In the genomic region with DNA sequence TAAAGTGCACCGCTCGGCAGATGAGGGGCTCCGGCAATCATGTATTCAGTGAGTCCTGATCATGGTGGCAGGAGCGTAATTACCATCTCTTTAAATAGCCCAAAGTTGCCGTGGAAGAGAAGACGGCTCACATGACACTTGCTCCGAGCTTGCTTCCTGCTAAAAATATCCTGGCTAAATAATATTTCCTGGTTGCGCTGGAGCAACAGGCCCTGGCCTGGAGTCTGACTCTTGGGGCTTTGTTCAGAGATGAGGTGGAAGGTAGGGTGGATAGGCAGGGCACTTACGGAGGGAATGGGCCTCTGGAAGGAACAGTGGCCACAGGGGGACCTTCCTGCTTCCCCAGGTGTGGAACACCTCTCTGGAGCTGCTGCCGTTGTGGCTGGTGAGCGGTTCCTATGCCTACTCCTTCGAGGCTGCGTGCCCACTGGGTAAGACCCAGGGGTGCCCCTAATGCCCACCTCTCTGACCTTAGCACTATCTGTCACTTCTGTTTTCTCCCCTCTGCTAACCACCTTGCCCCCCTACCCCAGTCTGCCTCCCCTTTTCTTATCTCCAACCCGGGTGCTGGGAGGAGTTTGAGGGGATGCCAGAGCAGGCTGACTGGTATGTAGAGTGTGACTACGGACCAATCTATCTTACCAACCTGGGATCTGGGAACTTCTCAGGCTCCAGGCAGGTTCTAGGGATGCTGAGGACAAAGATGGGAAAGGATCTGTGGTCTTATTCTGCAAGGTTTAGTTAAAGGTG, we compare ENCODE assay signal across 28 mouse cellular contexts. TPM values are rescaled to one million over a fixed set of nuclear protein-coding genes. Genes with fewer than 3 reads are reported as not detected.
DNase-seq lines count a peak whose midpoint lies in the region; ATAC-seq and TF ChIP-seq lines count a peak whose summit lies in the region.
"Had no signal": no experiment of that assay in that cellular context is flagged by ENCODE, and none has a peak within 500 bp of the region (broad histone marks: within the 10 kb centered on the region; RNA-seq: fewer than 3 reads in every experiment).

No protein-coding gene starts in this region.

- no peak for ATAC-seq in heart, embryonic 12.5 days (ENCODE audit: insufficient number of reproducible peaks, low FRiP score)
- ATAC-seq in hindbrain, embryonic 11.5 days (ENCODE audit: low FRiP score) = no peak
- ATAC-seq in cerebellum, adult (ENCODE audit: insufficient number of reproducible peaks, low FRiP score, low TSS enrichment) = no peak
- ATAC-seq: forebrain, embryonic 14.5 days; inflammation-experienced regulatory T-cells, adult 6 months; liver, embryonic 12.5 days had no signal

- peak; percentile 76 for DNase-seq in gastrocnemius, adult 2 months
- no peak for DNase-seq in gastrocnemius, postnatal 4 days (ENCODE audit: low spot score in 2 of 2)
- peak; percentile 50 for DNase-seq in gastrocnemius, postnatal 25 days
- peak; percentile 34 for DNase-seq in heart, postnatal 4 days
- no peak for DNase-seq in hindbrain, embryonic 11.5 days (ENCODE audit: low spot score)
- no peak for DNase-seq in spleen, postnatal 4 days (ENCODE audit: low spot score in 2 of 2)
- DNase-seq: adrenal gland, postnatal 25 days; cerebellum, adult 8-10 months; kidney, adult 2 months; layer of hippocampus, adult 9-11 months; lung, adult 2 months; midbrain, embryonic 14.5 days; right cerebral cortex, postnatal 25 days had no signal

- H3K27me3 ChIP-seq in heart, embryonic 12.5 days (replicated peaks) = no peaks in the 10 kb centered on the region; the same call in 1 of the 2 replicates
- H3K27me3 ChIP-seq in hindbrain, embryonic 11.5 days (ENCODE audit: control insufficient read depth, insufficient read depth, low read length) = no peaks in the 10 kb centered on the region; the same call in 1 of the 2 replicates
- H3K27me3 ChIP-seq: neural tube, embryonic 15.5 days had no signal

- peak overlapping the region; percentile 49; the same call in 1 of the 2 replicates for H3K9ac ChIP-seq in heart, embryonic 12.5 days
- H3K9ac ChIP-seq in hindbrain, embryonic 11.5 days (ENCODE audit: low read depth, low read length) = no peak overlapping the region
- H3K9ac ChIP-seq: embryonic facial prominence, embryonic 12.5 days; liver, embryonic 12.5 days; neural tube, embryonic 15.5 days had no signal

- peak overlapping the region; percentile 99 for H3K27ac ChIP-seq in gastrocnemius, adult 2 months
- peak overlapping the region; percentile 91 for H3K27ac ChIP-seq in heart, embryonic 12.5 days (ENCODE audit: poor library complexity, severe bottlenecking)
- H3K27ac ChIP-seq in hindbrain, embryonic 11.5 days (ENCODE audit: low read depth, low read length) = no peak overlapping the region
- H3K27ac ChIP-seq: embryonic facial prominence, embryonic 12.5 days; hindbrain, embryonic 10.5 days; left cerebral cortex, adult 2 months; liver, embryonic 12.5 days; stomach, postnatal 0 days had no signal

- no peaks in the 10 kb centered on the region for H3K9me3 ChIP-seq in heart, embryonic 12.5 days (replicated peaks)
- no peaks in the 10 kb centered on the region for H3K9me3 ChIP-seq in hindbrain, embryonic 11.5 days (ENCODE audit: control insufficient read depth, low read length)
- H3K9me3 ChIP-seq: embryonic facial prominence, embryonic 12.5 days; G1E; hindbrain, embryonic 10.5 days; liver, embryonic 12.5 days; megakaryocyte, embryonic 14.5 days; neural tube, embryonic 15.5 days had no signal

- TF ChIP-seq CTCF in gastrocnemius, adult 2 months (IDR thresholded peaks at IDR 0.05) = no peak

- peak overlapping the region; percentile 79 for H3K4me3 ChIP-seq in gastrocnemius, adult 2 months
- peak overlapping the region; percentile 22 for H3K4me3 ChIP-seq in heart, embryonic 12.5 days
- H3K4me3 ChIP-seq in hindbrain, embryonic 11.5 days (ENCODE audit: low read depth, low read length) = no peak overlapping the region
- H3K4me3 ChIP-seq: embryonic facial prominence, embryonic 12.5 days; erythroblast, embryonic 14.5 days; hindbrain, embryonic 10.5 days; left cerebral cortex, adult 2 months; liver, embryonic 12.5 days; megakaryocyte, embryonic 14.5 days; neural tube, embryonic 15.5 days had no signal

- intact Hi-C loops in gastrocnemius, adult 2 months (cut with DNase I) = no loop called here

- peak overlapping the region; percentile 55 for H3K4me2 ChIP-seq in heart, embryonic 12.5 days
- no peak overlapping the region for H3K4me2 ChIP-seq in hindbrain, embryonic 11.5 days (replicated peaks; ENCODE audit: low read depth, low read length)
- H3K4me2 ChIP-seq: embryonic facial prominence, embryonic 12.5 days; liver, embryonic 12.5 days; neural tube, embryonic 15.5 days had no signal

- no peaks in the 10 kb centered on the region for H3K36me3 ChIP-seq in heart, embryonic 12.5 days
- H3K36me3 ChIP-seq in hindbrain, embryonic 11.5 days (ENCODE audit: control insufficient read depth, insufficient read depth, low read length) = no peaks in the 10 kb centered on the region
- H3K36me3 ChIP-seq: embryonic facial prominence, embryonic 12.5 days; G1E; hindbrain, embryonic 10.5 days; liver, embryonic 12.5 days; neural tube, embryonic 15.5 days had no signal

- 51% methylated on average over 15 of the region's 15 CpGs for WGBS in heart, embryonic 12.5 days
- 85% methylated on average over 15 of the region's 15 CpGs for WGBS in hindbrain, embryonic 11.5 days

- peaks cover 49% of the 10 kb centered on the region for H3K4me1 ChIP-seq in heart, embryonic 12.5 days (replicated peaks)
- H3K4me1 ChIP-seq in hindbrain, embryonic 11.5 days (replicated peaks; ENCODE audit: control insufficient read depth, insufficient read depth, low read length) = no peaks in the 10 kb centered on the region; the same call in 1 of the 2 replicates

RNA-seq across cellular contexts. Expression of a gene that starts 24.1 kb away (rescaled TPM):
- total RNA-seq in gastrocnemius, adult 2 months (2021) = 1 to 10 TPM; 6.1 to 6.8 TPM
- 1 to 10 TPM; 7.3 to 8.7 TPM for total RNA-seq in gastrocnemius, postnatal 4 days (2021)
- total RNA-seq in gastrocnemius, postnatal 25 days (2021) = 1 to 10 TPM; 5.2 to 5.3 TPM
- polyA plus RNA-seq in heart, embryonic 12.5 days (2016; fragmentation: Nextera tagmentation; extraction: Ambion mirVana) = 0.11 and 0.18 TPM in 2 replicates
- 1 to 10 TPM; 4.1 to 4.9 TPM for total RNA-seq in heart, postnatal 4 days (2021)
- not detected in 2 replicates for polyA plus RNA-seq in hindbrain, embryonic 11.5 days (2014; fragmentation: Nextera tagmentation; extraction: Ambion mirVana)
- total RNA-seq: adrenal gland, postnatal 25 days; G1E; left cerebral cortex, adult 2 months had no signal
- polyA plus RNA-seq: cortical plate, adult 2 months; embryonic facial prominence, embryonic 12.5 days; erythroblast, embryonic 14.5 days; forebrain, embryonic 14.5 days; G1E; hindbrain, embryonic 10.5 days; inflammation-experienced regulatory T-cells, adult 6 months; limb, embryonic 11.5 days; liver, embryonic 12.5 days; midbrain, embryonic 14.5 days; neural tube, embryonic 15.5 days had no signal

RNA-seq across cellular contexts. Expression of a gene that starts 40.4 kb away (rescaled TPM):
- total RNA-seq in gastrocnemius, adult 2 months (2021) = 100 to 1,000 TPM; 132 to 136 TPM
- 100 to 1,000 TPM; 200 to 267 TPM for total RNA-seq in gastrocnemius, postnatal 4 days (2021)
- 100 to 1,000 TPM; 105 to 113 TPM for total RNA-seq in gastrocnemius, postnatal 25 days (2021)
- polyA plus RNA-seq in heart, embryonic 12.5 days (2016; fragmentation: Nextera tagmentation; extraction: Ambion mirVana) = 200 and 211 TPM in 2 replicates
- total RNA-seq in heart, postnatal 4 days (2021) = 100 to 1,000 TPM; 198 to 204 TPM
- polyA plus RNA-seq in hindbrain, embryonic 11.5 days (2014; fragmentation: Nextera tagmentation; extraction: Ambion mirVana) = 199 and 210 TPM in 2 replicates

Comparison
In these comparisons a context has a peak if more than half of its experiments do, and no peak if none do; other contexts are left out.
1. DNase-seq: peak in gastrocnemius, adult 2 months (single experiment), gastrocnemius, postnatal 25 days (single experiment) and heart, postnatal 4 days (single experiment); none in gastrocnemius, postnatal 4 days (0 of 2), hindbrain, embryonic 11.5 days (single experiment) and spleen, postnatal 4 days (0 of 2).